Mouse (Mus musculus): ENCODE data around the gene Acot3. TPM values are rescaled to one million over a fixed set of nuclear protein-coding genes. Genes with fewer than 3 reads are reported as not detected.
"Not testable (repeated sequence)": the region's sequence is repeated elsewhere in the genome, so short reads cannot be mapped to it uniquely, and the experiment has no call there.

Acot3 gene
- total and polyA plus RNA-seq, 2 experiments from 2014 or later: 0.31 to 2.1 TPM

DNA sequence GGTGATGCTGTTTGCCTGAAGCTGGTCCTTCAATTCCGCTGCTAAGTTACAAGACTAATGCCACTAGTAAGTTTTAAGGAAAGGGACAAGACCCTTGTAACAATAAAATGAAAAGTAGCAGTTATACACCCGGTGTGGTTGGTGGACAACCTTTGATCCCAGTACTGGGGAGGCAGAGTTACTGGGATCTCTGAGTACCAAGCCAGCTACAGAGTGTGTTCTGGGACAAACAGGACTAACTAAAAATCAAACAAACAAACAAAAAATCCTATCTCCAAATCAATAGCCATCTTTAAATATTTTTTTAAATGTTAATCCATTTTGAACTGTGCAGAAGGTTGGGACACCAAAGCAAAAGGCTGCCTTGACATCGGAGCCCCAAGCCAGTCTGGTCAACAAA is 41.7 kb upstream of the Acot3 start:
- H3K27me3 ChIP-seq (ENCODE audit: control insufficient read depth, insufficient read depth, low read length): no peaks in the 10 kb centered on the region
- TF ChIP-seq EP300 (IDR thresholded peaks at IDR 0.05; ENCODE audit: low read depth) (no peak), CTCF (IDR thresholded peaks at IDR 0.05; ENCODE audit: low read depth) (no peak)
- no peak overlapping the region for H3K9ac ChIP-seq (replicated peaks; ENCODE audit: low read depth, low read length)
- peaks cover 15% of the 10 kb centered on the region for H3K4me1 ChIP-seq (ENCODE audit: control insufficient read depth, insufficient read depth)
- peak overlapping the region; percentile 55 for H3K4me3 ChIP-seq (ENCODE audit: low read depth, low read length)
- DNase-seq (ENCODE audit: low spot score) (no peak), ATAC-seq (ENCODE audit: insufficient read depth, low read depth) (no peak)
- H3K9me3 ChIP-seq (replicated peaks; ENCODE audit: control insufficient read depth, low read length): no peaks in the 10 kb centered on the region
- peak overlapping the region; percentile 68 for H3K4me2 ChIP-seq (ENCODE audit: low read depth, low read length)
- 86% methylated on average over 3 of the region's 3 CpGs for WGBS
- H3K27ac ChIP-seq (ENCODE audit: low read depth): no peak overlapping the region
- H3K36me3 ChIP-seq (replicated peaks; ENCODE audit: control insufficient read depth, insufficient read depth, low read length): 0 out of 2 replicates have a peak, but pooled peaks cover 4% of the 10 kb centered on the region

DNA sequence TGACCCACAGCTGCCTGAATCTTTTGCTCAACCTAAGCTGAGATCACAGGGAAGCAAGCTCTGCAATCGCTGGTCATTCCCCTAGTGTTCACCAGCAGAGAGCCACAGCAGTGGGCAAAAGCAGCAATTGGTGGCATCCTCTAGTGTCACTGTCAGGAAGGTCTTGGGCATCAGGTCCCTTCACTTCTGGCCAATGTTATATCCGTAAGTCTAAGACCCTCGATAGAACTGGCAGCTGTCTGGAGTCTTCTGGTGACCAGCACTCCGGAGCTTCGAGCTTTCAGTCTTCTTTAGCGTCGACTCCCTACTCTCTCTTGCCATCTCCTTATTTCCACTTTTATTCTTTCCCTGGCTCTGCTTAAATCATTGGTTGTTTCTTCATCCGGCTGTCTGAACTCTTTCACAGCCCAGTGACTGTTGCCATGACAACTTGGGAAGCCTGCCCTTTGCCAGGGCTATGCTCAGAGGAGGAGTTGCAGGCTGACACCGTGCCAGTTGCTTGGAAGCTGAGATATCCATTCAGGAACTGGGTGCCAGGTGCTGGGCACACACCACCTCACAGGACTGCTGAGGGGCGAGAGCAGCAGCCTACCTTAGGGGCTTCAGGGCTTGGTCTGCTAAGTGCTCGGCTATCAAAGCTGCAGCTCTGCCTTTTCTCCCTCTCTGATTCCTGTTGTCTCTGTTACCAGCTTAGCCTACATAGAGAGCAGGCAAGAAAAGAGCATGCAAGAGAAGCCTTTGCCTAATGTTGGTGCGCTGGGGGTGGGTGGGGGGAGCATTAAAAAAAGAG is 40.5 kb upstream of the Acot3 start:
- Histone ChIP-seq H3K36me3 (replicated peaks; ENCODE audit: control insufficient read depth, insufficient read depth, low read length) (0 out of 2 replicates have a peak, but pooled peaks cover 4% of the 10 kb centered on the region), H3K9ac (replicated peaks; ENCODE audit: low read depth, low read length) (no peak overlapping the region), H3K27ac (ENCODE audit: low read depth) (no peak overlapping the region), H3K27me3 (ENCODE audit: control insufficient read depth, insufficient read depth, low read length) (no peaks in the 10 kb centered on the region), H3K4me3 (ENCODE audit: low read depth, low read length) (no peak overlapping the region), H3K4me1 (ENCODE audit: control insufficient read depth, insufficient read depth) (peaks cover 15% of the 10 kb centered on the region), H3K4me2 (ENCODE audit: low read depth, low read length) (peak overlapping the region; percentile 9; the same call in 1 of the 2 replicates), H3K9me3 (replicated peaks; ENCODE audit: control insufficient read depth, low read length) (no peaks in the 10 kb centered on the region)
- 59% methylated on average over 12 of the region's 12 CpGs for WGBS
- DNase-seq (ENCODE audit: low spot score) (peak; percentile 41), ATAC-seq (ENCODE audit: insufficient read depth, low read depth) (0 out of 2 replicates have a peak, but pooled peaks have one; percentile 32)
- TF ChIP-seq EP300 (IDR thresholded peaks at IDR 0.05; ENCODE audit: low read depth) (no peak), CTCF (IDR thresholded peaks at IDR 0.05; ENCODE audit: low read depth) (no peak)

DNA sequence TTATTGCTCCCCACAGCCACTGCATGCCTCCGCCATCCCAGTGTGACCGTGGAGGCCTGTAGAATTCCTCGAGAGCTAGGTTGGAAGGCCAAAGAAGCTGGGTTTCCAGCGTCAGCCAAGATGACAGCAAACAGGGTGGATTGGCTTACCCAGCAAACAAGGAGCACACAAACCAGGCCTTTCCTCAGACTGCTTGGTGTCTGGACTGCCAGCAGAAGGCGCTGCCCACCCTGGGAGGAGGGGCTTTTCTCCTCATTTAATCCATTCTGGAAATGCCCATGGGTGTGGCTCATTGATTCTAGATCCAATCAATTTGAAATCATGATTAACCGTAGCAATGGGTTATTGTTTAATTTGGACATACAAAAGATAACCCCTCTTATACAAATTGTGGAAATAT is 38.8 kb upstream of the Acot3 start:
- H3K27me3 ChIP-seq (ENCODE audit: control insufficient read depth, insufficient read depth, low read length): no peaks in the 10 kb centered on the region
- no peak overlapping the region for H3K4me3 ChIP-seq (ENCODE audit: low read depth, low read length)
- ATAC-seq (ENCODE audit: insufficient read depth, low read depth): no peak
- 65% methylated on average over 6 of the region's 6 CpGs for WGBS
- no peak for DNase-seq (ENCODE audit: low spot score)
- no peaks in the 10 kb centered on the region for H3K9me3 ChIP-seq (replicated peaks; ENCODE audit: control insufficient read depth, low read length)
- no peak overlapping the region for H3K27ac ChIP-seq (ENCODE audit: low read depth)
- 0 out of 2 replicates have a peak, but pooled peaks cover 4% of the 10 kb centered on the region for H3K36me3 ChIP-seq (replicated peaks; ENCODE audit: control insufficient read depth, insufficient read depth, low read length)
- TF ChIP-seq CTCF (IDR thresholded peaks at IDR 0.05; ENCODE audit: low read depth) (peak; percentile 43), EP300 (IDR thresholded peaks at IDR 0.05; ENCODE audit: low read depth) (no peak)
- H3K9ac ChIP-seq (replicated peaks; ENCODE audit: low read depth, low read length): no peak overlapping the region
- no peak overlapping the region for H3K4me2 ChIP-seq (ENCODE audit: low read depth, low read length)
- peaks cover 15% of the 10 kb centered on the region for H3K4me1 ChIP-seq (ENCODE audit: control insufficient read depth, insufficient read depth)

DNA sequence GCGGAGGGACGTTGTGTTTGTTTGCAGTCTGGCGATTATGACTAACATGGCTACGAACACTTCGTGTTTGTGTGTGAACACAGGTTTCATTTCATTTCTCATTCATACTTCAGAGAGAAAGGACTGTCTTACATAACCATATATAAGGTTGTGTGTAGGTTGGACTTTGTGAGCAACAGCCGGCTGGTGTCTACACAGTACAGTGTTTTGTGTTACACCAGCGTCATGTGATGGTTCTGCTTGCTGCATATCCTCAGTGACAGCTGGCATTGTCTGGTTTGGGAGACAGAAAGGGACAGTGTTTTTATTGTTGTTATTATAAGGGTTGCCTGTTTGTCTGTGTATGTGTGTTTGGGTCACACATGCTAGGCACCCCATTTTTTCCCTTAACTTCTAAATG is 38.2 kb upstream of the Acot3 start:
- Histone ChIP-seq H3K9me3 (replicated peaks; ENCODE audit: control insufficient read depth, low read length) (no peaks in the 10 kb centered on the region), H3K27ac (ENCODE audit: low read depth) (no peak overlapping the region), H3K4me2 (ENCODE audit: low read depth, low read length) (no peak overlapping the region), H3K4me3 (ENCODE audit: low read depth, low read length) (no peak overlapping the region), H3K36me3 (replicated peaks; ENCODE audit: control insufficient read depth, insufficient read depth, low read length) (0 out of 2 replicates have a peak, but pooled peaks cover 4% of the 10 kb centered on the region), H3K27me3 (ENCODE audit: control insufficient read depth, insufficient read depth, low read length) (no peaks in the 10 kb centered on the region), H3K9ac (replicated peaks; ENCODE audit: low read depth, low read length) (no peak overlapping the region), H3K4me1 (ENCODE audit: control insufficient read depth, insufficient read depth) (peaks cover 14% of the 10 kb centered on the region)
- no peak for TF ChIP-seq CTCF (IDR thresholded peaks at IDR 0.05; ENCODE audit: low read depth)
- TF ChIP-seq EP300 (IDR thresholded peaks at IDR 0.05; ENCODE audit: low read depth): no peak
- 91% methylated on average over 7 of the region's 7 CpGs for whole genome bisulfite sequencing
- no peak for DNase-seq (ENCODE audit: low spot score)
- no peak for ATAC-seq (ENCODE audit: insufficient read depth, low read depth)

DNA sequence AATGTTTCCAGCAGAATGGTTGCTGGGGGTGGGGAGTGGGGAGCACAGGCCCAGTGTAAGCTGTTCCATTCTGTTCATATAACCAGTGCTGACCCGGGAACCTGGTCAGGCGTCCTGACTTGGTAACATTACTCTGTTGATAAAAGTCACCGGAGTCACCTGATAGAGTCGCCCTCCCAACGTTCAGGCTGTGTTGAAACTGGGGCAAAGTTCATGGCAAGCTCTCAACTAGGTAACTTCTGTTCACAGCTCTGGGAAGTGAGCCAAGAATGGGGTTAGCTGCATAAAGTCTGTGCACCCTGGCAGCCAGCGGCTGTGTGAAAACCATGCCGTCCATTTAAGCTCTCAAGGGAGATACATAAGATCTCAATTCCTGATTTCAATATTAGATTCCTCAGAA is 31.4 kb upstream of the Acot3 start:
- H3K36me3 ChIP-seq (replicated peaks; ENCODE audit: control insufficient read depth, insufficient read depth, low read length); H3K4me2 ChIP-seq (ENCODE audit: low read depth, low read length); H3K4me3 ChIP-seq (ENCODE audit: low read depth, low read length); H3K4me1 ChIP-seq (ENCODE audit: control insufficient read depth, insufficient read depth); H3K27me3 ChIP-seq (ENCODE audit: control insufficient read depth, insufficient read depth, low read length); H3K9me3 ChIP-seq (replicated peaks; ENCODE audit: control insufficient read depth, low read length); H3K9ac ChIP-seq (replicated peaks; ENCODE audit: low read depth, low read length): not testable (repeated sequence)
- ATAC-seq (ENCODE audit: insufficient read depth, low read depth) (peak; percentile 94), DNase-seq (ENCODE audit: low spot score) (peak; percentile 82)
- peak; percentile 77; the same call in 1 of the 2 replicates for TF ChIP-seq EP300 (IDR thresholded peaks at IDR 0.05; ENCODE audit: low read depth)
- 12% methylated on average over 7 of the region's 7 CpGs for WGBS
- peak overlapping the region; percentile 51; the same call in 1 of the 2 replicates for H3K27ac ChIP-seq (ENCODE audit: low read depth)

DNA sequence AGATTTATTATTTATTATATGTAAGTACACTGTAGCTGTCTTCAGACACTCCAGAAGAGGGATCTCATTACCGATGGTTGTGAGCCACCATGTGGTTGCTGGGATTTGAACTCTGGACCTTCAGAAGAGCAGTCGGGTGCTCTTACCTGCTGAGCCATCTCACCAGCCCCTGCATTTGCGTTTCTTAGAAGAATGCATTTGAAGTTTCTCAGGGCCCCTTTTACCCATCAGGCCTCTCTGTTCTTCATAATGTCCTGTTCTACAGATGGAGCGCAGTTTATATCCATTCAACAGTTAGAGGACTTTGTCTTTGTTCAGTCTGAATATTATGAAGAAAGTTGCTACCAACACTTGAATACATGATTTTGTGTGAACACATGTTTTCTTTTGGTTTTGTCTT is 29.7 kb upstream of the Acot3 start:
- H3K4me1 ChIP-seq (ENCODE audit: control insufficient read depth, insufficient read depth); H3K9me3 ChIP-seq (replicated peaks; ENCODE audit: control insufficient read depth, low read length); H3K27me3 ChIP-seq (ENCODE audit: control insufficient read depth, insufficient read depth, low read length); ATAC-seq (ENCODE audit: insufficient read depth, low read depth); H3K4me3 ChIP-seq (ENCODE audit: low read depth, low read length); H3K27ac ChIP-seq (ENCODE audit: low read depth); H3K4me2 ChIP-seq (ENCODE audit: low read depth, low read length); DNase-seq (ENCODE audit: low spot score); H3K36me3 ChIP-seq (replicated peaks; ENCODE audit: control insufficient read depth, insufficient read depth, low read length); H3K9ac ChIP-seq (replicated peaks; ENCODE audit: low read depth, low read length): not testable (repeated sequence)
- 94% methylated on average over 4 of the region's 4 CpGs for WGBS
